Mouse (Mus musculus): Measurements from ENCODE around the gene Cap1.

DNA sequence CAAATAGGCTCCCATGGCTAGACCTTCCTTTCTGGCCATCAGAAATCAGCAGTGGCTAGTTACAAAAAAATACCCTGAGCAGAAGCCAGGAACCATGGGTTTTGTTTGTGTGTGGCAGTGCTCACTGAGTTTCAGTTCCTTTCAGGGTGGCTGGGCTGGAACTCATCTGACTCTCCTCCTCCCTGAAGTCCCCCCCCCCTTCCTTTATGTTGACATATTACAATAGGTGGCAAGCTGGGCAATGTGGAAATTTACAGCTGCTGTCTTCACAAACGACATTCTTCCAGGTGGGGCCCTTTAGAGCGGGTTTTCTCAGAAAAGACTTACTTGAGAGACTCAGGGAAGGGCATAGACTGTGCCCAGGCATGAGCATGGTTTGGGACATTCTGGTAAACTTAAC, 32.2 kb downstream of the Cap1 start:
- TF ChIP-seq POLR2A (IDR thresholded peaks at IDR 0.05; ENCODE audit: low read depth, low read length) (no peak), CTCF (IDR thresholded peaks at IDR 0.05; ENCODE audit: extremely low read depth, insufficient read length, insufficient replicate concordance, low read depth, low read length) (no peak)

Data from small intestine, adult 2 months (tissue).